ENCODE assay signal across 20 mouse cellular contexts in the genomic region with DNA sequence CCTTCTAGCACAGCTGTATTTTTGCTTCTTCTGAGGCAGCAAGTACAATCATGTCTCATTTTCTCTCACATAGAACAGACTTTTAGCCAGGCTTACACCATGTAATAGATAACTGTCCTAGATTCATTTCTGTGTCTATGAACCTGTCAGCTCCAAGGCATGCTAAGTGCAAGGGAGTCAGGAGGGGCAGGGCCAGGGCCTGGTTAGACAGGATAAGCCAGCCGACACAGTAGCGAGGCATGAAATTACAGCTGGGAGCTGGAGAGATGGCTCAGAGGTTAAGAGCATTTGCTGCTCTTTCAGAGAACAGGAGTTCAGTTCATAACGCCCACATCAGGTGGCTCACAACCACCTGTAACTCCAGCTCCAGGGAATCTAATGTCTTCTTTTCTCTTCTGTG.
"Had no signal": no experiment of that assay in that cellular context is flagged by ENCODE, and none has a peak within 500 bp of the region (broad histone marks: within the 10 kb centered on the region; RNA-seq: fewer than 3 reads in every experiment).

No protein-coding gene starts in this region.

- DNase-seq: kidney, adult 2 months; layer of hippocampus, adult 9-11 months; liver; lung, adult 18-20 months; lung, postnatal 10 days; lung, postnatal 36 days; thymus, postnatal 25 days had no signal

- H3K4me1 ChIP-seq: liver, embryonic 15.5 days had no signal

- H3K4me2 ChIP-seq: limb, embryonic 12.5 days; liver, embryonic 12.5 days; liver, embryonic 15.5 days; lung, embryonic 15.5 days; midbrain, embryonic 13.5 days; neural tube, embryonic 13.5 days had no signal

- H3K4me3 ChIP-seq: layer of hippocampus, adult 2 months; left cerebral cortex, adult 2 months; limb, embryonic 12.5 days; liver, embryonic 12.5 days; liver, embryonic 15.5 days; lung, embryonic 15.5 days; megakaryocyte, embryonic 14.5 days; midbrain, embryonic 10.5 days; midbrain, embryonic 13.5 days; myocyte; neural tube, embryonic 13.5 days had no signal

- H3K9ac ChIP-seq: limb, embryonic 12.5 days; liver, embryonic 12.5 days; liver, embryonic 15.5 days; lung, embryonic 15.5 days; midbrain, embryonic 13.5 days; neural tube, embryonic 13.5 days had no signal

- H3K27me3 ChIP-seq: limb, embryonic 12.5 days; lung, embryonic 15.5 days had no signal

- H3K27ac ChIP-seq: kidney, postnatal 0 days; layer of hippocampus, adult 2 months; left cerebral cortex, adult 2 months; limb, embryonic 12.5 days; liver, embryonic 12.5 days; liver, embryonic 15.5 days; lung, embryonic 15.5 days; midbrain, embryonic 10.5 days; midbrain, embryonic 13.5 days; neural tube, embryonic 13.5 days had no signal

- H3K36me3 ChIP-seq: limb, embryonic 12.5 days; liver, embryonic 12.5 days; liver, embryonic 15.5 days; lung, embryonic 15.5 days; midbrain, embryonic 10.5 days; midbrain, embryonic 13.5 days; neural tube, embryonic 13.5 days had no signal

- ATAC-seq: liver, embryonic 12.5 days; midbrain, embryonic 13.5 days; midbrain, embryonic 16.5 days had no signal

- H3K9me3 ChIP-seq: liver, embryonic 12.5 days; liver, embryonic 15.5 days; lung, embryonic 15.5 days; midbrain, embryonic 13.5 days had no signal
